Mouse (Mus musculus) ovary, postnatal 10 days (tissue): ENCODE measurements around the gene Carm1.
A peak's percentile ranks its signal among the peaks of the same experiment; 100 is the strongest.
"Not testable (repeated sequence)": the region's sequence is repeated elsewhere in the genome, so short reads cannot be mapped to it uniquely, and the experiment has no call there.

Experiments used
- DNase-seq: peaks from one replicate; pipeline ENCODE4 v3.0.0; 2022; ENCODE audit warnings: low spot score

Gene Carm1

GRCm38 (mm10) chr9:21575253-21575652 is 28.6 kb downstream of the Carm1 start:
- no peak for DNase-seq

GRCm38 (mm10) chr9:21576286-21576685 is 29.6 kb downstream of the Carm1 start:
- DNase-seq = no peak

GRCm38 (mm10) chr9:21578226-21578625 is 31.5 kb downstream of the Carm1 start:
- DNase-seq = no peak

- DNase-seq = no peak
Measured at GRCm38 (mm10) chr9:21585401-21585800, 38.7 kb downstream of the Carm1 start.

- DNase-seq = no peak
Measured at GRCm38 (mm10) chr9:21587678-21588349, 41.1 kb downstream of the Carm1 start.

- DNase-seq = no peak
Measured at GRCm38 (mm10) chr9:21588350-21588749, 41.7 kb downstream of the Carm1 start.

GRCm38 (mm10) chr9:21589538-21589937 is 42.8 kb downstream of the Carm1 start:
- DNase-seq = no peak

- no peak for DNase-seq
Measured at GRCm38 (mm10) chr9:21591127-21591830, 44.6 kb downstream of the Carm1 start.

GRCm38 (mm10) chr9:21591831-21592702 is 45.4 kb downstream of the Carm1 start:
- no peak for DNase-seq

GRCm38 (mm10) chr9:21592703-21593121 is 46.0 kb downstream of the Carm1 start, which contains the start of the genes Timm29 and Yipf2:
Gene Timm29, plus strand, starts transcription at chr9:21592722.
Gene Yipf2, minus strand, starts transcription at chr9:21592828.
- peak; percentile 80 for DNase-seq

GRCm38 (mm10) chr9:21593122-21593721 is 46.5 kb downstream of the Carm1 start:
- DNase-seq = no peak

GRCm38 (mm10) chr9:21594350-21594749 is 47.7 kb downstream of the Carm1 start:
- DNase-seq = not testable (repeated sequence)

- DNase-seq = no peak
Measured at GRCm38 (mm10) chr9:21594838-21595237, 48.1 kb downstream of the Carm1 start.

GRCm38 (mm10) chr9:21598198-21598597 is 51.5 kb downstream of the Carm1 start:
- no peak for DNase-seq

GRCm38 (mm10) chr9:21600186-21600585 is 53.5 kb downstream of the Carm1 start:
- DNase-seq = no peak

GRCm38 (mm10) chr9:21601073-21601472 is 54.4 kb downstream of the Carm1 start:
- no peak for DNase-seq

GRCm38 (mm10) chr9:21601722-21602399 is 55.2 kb downstream of the Carm1 start:
- DNase-seq = no peak

GRCm38 (mm10) chr9:21604119-21604518 is 57.4 kb downstream of the Carm1 start:
- DNase-seq = no peak

GRCm38 (mm10) chr9:21605865-21606264 is 59.2 kb downstream of the Carm1 start:
- DNase-seq = no peak

- no peak for DNase-seq
Measured at GRCm38 (mm10) chr9:21606648-21607047, 60.0 kb downstream of the Carm1 start.

GRCm38 (mm10) chr9:21609861-21610260 is 63.2 kb downstream of the Carm1 start:
- DNase-seq = no peak
